Mouse (Mus musculus) hindbrain, embryonic 12.5 days (tissue): ENCODE data around the gene Calhm2. TPM values are rescaled to one million over a fixed set of nuclear protein-coding genes. Genes with fewer than 3 reads are reported as not detected.

ENCODE experiments used
- polyA plus RNA-seq: library from polyadenylated mRNA; unstranded; fragments of >200 nt; fragmentation: Nextera tagmentation; extraction: Ambion mirVana; gene quantifications from 2 replicates; pipeline ENCODE4 v1.2.1, GENCODE M21; 2016

Gene Calhm2
- polyA plus RNA-seq, 1 experiment from 2014 or later = 2.2 TPM

Other genes with a start within 250 kb of the Calhm2 start
- 578 and 632 TPM in 2 replicates for gene Ina, start 123.6 kb downstream of the Calhm2 start, polyA plus RNA-seq
- 85.3 and 89.1 TPM in 2 replicates for gene Nt5c2, start 123.1 kb downstream of the Calhm2 start, polyA plus RNA-seq
- 30.4 and 31.1 TPM in 2 replicates for gene Pcgf6, start 87.4 kb downstream of the Calhm2 start, polyA plus RNA-seq
- 10.7 and 11.2 TPM in 2 replicates for gene Taf5, start 70.5 kb downstream of the Calhm2 start, polyA plus RNA-seq
- 1,230 and 1,343 TPM in 2 replicates for gene Usmg5, start 47.6 kb downstream of the Calhm2 start, polyA plus RNA-seq
- gene Pdcd11, start 47.5 kb downstream of the Calhm2 start, polyA plus RNA-seq = 11.4 and 11.5 TPM in 2 replicates
- not detected in 2 replicates for gene Calhm1, start 6.0 kb upstream of the Calhm2 start, polyA plus RNA-seq
- not detected in 2 replicates for gene Calhm3, start 19.5 kb upstream of the Calhm2 start, polyA plus RNA-seq
- gene Neurl1a, start 40.5 kb upstream of the Calhm2 start, polyA plus RNA-seq = 7.4 and 7.9 TPM in 2 replicates